Mouse (Mus musculus): ENCODE measurements around the gene Akt1. TPM values are rescaled to one million over a fixed set of nuclear protein-coding genes. Genes with fewer than 3 reads are reported as not detected.
A peak's percentile ranks its signal among the peaks of the same experiment; 100 is the strongest.

Akt1 gene
- polyA plus RNA-seq, 1 experiment from 2014 or later: 50.8 TPM

DNA sequence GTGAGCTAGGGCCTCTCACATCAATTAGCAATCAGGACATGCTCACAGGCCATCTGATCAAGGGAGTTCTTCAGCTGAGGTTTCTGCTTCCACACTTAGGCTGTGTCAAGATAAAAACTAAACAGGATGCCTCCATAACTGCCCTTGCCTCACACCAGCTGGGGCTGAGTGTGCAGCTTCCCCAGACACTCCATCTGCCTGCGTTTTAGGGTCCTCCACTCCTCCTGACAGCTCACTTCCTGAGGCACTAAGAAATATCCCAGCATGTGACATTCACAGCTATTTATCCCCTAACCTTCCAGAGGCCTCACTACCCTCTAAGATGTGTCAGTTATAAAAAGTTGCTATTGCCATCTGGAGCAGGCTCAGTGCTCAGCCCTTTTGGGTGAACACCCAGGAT, 43.2 kb downstream of the Akt1 start:
- H3K9ac ChIP-seq (ENCODE audit: low read depth, low read length): no peak overlapping the region
- H3K4me3 ChIP-seq (ENCODE audit: low read depth, low read length): no peak overlapping the region
- DNase-seq (ENCODE audit: low spot score): no peak
- no peaks in the 10 kb centered on the region for H3K27me3 ChIP-seq (ENCODE audit: control insufficient read depth, insufficient read depth, low read length)
- ATAC-seq (ENCODE audit: low FRiP score): no peak
- H3K36me3 ChIP-seq (ENCODE audit: control insufficient read depth, insufficient read depth, low read length): no peaks in the 10 kb centered on the region
- no peaks in the 10 kb centered on the region for H3K9me3 ChIP-seq (ENCODE audit: control insufficient read depth, low read length)
- H3K4me2 ChIP-seq (replicated peaks; ENCODE audit: low read depth, low read length): no peak overlapping the region
- no peaks in the 10 kb centered on the region for H3K4me1 ChIP-seq (replicated peaks; ENCODE audit: control insufficient read depth, insufficient read depth, low read length)
- WGBS: 81% methylated on average over 1 of the region's 1 CpGs
- no peak overlapping the region for H3K27ac ChIP-seq (ENCODE audit: low read depth, low read length)

DNA sequence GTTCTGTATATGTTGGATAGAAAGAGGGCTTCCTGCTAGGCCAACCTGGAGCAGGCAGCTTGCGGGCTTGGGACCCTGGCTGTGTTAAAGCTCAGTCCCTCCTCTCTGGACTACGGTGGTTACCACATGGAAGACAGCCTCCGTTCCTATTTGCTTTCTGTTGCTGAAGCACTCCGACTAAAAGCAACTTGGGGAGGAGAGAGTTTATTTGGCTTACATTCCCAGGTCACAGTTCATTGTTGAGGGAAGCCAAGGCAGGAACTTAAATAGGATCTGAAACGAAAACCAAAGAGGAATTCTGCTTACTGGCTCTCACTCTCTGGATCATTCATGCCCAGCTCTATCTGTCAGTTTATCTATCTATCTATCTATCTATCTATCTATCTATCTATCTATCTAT, 43.9 kb downstream of the Akt1 start:
- H3K36me3 ChIP-seq (ENCODE audit: control insufficient read depth, insufficient read depth, low read length): no peaks in the 10 kb centered on the region
- H3K27ac ChIP-seq (ENCODE audit: low read depth, low read length): no peak overlapping the region
- no peaks in the 10 kb centered on the region for H3K9me3 ChIP-seq (ENCODE audit: control insufficient read depth, low read length)
- DNase-seq (ENCODE audit: low spot score) (no peak), ATAC-seq (ENCODE audit: low FRiP score) (no peak)
- no peak overlapping the region for H3K9ac ChIP-seq (ENCODE audit: low read depth, low read length)
- no peaks in the 10 kb centered on the region for H3K4me1 ChIP-seq (replicated peaks; ENCODE audit: control insufficient read depth, insufficient read depth, low read length)
- no peak overlapping the region for H3K4me2 ChIP-seq (replicated peaks; ENCODE audit: low read depth, low read length)
- no peak overlapping the region for H3K4me3 ChIP-seq (ENCODE audit: low read depth, low read length)
- no peaks in the 10 kb centered on the region for H3K27me3 ChIP-seq (ENCODE audit: control insufficient read depth, insufficient read depth, low read length)
- WGBS: 87% methylated on average over 5 of the region's 5 CpGs

DNA sequence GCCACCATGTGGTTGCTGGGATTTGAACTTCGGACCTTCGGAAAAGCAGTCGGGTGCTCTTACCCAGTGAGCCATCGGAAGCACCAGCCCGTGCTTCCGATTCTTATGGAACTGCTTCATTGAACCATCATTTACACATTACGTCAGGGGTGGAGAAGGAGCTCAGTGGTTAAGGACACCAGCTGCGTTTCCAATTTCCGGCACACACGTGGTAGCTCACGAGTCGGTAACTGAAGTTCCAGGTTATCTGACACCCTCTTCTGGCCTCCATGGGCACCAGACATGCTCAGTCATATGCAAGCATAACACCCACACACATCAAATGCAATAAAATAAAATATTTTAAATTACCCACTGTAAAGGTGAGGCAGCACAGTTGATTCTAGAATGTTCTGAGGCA, 44.7 kb downstream of the Akt1 start:
- no peak for ATAC-seq (ENCODE audit: low FRiP score)
- DNase-seq (ENCODE audit: low spot score): no peak
- no peak overlapping the region for H3K9ac ChIP-seq (ENCODE audit: low read depth, low read length)
- H3K4me3 ChIP-seq (ENCODE audit: low read depth, low read length): no peak overlapping the region
- H3K4me1 ChIP-seq (replicated peaks; ENCODE audit: control insufficient read depth, insufficient read depth, low read length): no peaks in the 10 kb centered on the region
- 92% methylated on average over 12 of the region's 12 CpGs for WGBS
- H3K27ac ChIP-seq (ENCODE audit: low read depth, low read length): no peak overlapping the region
- no peaks in the 10 kb centered on the region for H3K27me3 ChIP-seq (ENCODE audit: control insufficient read depth, insufficient read depth, low read length)
- H3K9me3 ChIP-seq (ENCODE audit: control insufficient read depth, low read length): no peaks in the 10 kb centered on the region
- H3K4me2 ChIP-seq (replicated peaks; ENCODE audit: low read depth, low read length): no peak overlapping the region
- H3K36me3 ChIP-seq (ENCODE audit: control insufficient read depth, insufficient read depth, low read length): no peaks in the 10 kb centered on the region

DNA sequence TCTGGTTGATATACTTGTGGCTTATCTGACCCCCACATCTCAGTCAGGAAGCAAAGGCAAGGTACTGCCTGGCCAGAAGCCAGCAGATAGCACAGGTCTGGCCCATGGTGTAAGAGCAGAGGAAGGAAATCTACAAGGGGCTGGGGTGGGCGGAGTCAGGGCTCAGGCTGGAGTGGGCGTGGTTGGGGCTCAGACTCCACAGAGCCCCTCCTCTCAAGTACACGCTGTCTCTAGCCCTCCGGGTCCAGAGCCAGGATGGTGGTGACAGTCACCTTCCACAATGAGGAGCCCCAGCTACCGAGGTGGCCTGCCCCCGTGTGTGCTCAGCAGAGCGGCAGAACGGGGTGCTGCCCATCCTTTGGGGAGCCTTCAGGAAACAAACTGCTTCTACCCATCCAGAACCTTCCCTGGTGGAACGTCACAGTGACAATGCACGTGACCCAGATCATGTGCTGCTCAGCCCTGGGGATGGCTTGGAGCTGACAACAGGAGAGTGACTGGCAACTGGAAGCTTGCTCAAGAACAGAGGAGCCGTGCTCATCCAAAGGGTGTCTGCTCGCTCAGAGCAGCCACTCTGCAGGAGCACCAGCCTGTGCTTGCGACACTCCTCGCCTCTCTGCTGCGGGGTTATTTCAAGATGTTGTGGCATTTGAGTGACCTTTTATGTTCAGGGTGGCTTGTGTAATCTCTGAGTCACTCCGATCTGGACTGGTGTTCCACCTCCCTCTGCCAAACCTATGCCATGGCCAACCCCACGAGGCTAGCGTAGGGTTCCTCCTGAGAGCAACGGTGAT, 45.6 kb downstream of the Akt1 start:
- Histone ChIP-seq H3K4me2 (replicated peaks; ENCODE audit: low read depth, low read length) (peak overlapping the region; percentile 36), H3K9me3 (ENCODE audit: control insufficient read depth, low read length) (no peaks in the 10 kb centered on the region), H3K4me1 (replicated peaks; ENCODE audit: control insufficient read depth, insufficient read depth, low read length) (no peaks in the 10 kb centered on the region), H3K4me3 (ENCODE audit: low read depth, low read length) (no peak overlapping the region), H3K27ac (ENCODE audit: low read depth, low read length) (no peak overlapping the region), H3K36me3 (ENCODE audit: control insufficient read depth, insufficient read depth, low read length) (no peaks in the 10 kb centered on the region), H3K27me3 (ENCODE audit: control insufficient read depth, insufficient read depth, low read length) (peaks cover 2% of the 10 kb centered on the region; the same call in 1 of the 2 replicates), H3K9ac (ENCODE audit: low read depth, low read length) (no peak overlapping the region)
- DNase-seq (ENCODE audit: low spot score) (peak; percentile 77), ATAC-seq (ENCODE audit: low FRiP score) (peak; percentile 81)
- WGBS: 36% methylated on average over 19 of the region's 19 CpGs

DNA sequence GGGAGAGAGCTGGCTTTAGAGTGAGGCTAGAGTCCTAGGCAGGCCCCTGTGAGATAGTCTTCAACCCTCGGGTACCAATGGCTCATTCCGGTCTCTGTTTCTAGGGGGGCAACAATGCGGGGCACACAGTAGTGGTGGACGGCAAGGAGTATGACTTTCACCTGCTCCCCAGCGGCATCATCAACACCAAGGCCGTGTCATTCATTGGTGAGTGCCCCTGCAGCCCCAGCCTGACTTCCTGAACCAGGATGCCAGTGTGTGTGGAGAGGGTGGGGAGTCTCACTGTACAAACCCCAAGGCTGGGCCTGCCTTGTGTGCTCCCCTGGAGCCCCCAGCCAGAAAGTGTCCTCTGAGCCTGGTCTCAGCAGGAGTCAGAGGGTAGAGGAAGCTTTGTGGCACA, 46.5 kb downstream of the Akt1 start:
- H3K4me1 ChIP-seq (replicated peaks; ENCODE audit: control insufficient read depth, insufficient read depth, low read length): no peaks in the 10 kb centered on the region
- DNase-seq (ENCODE audit: low spot score): no peak
- no peak overlapping the region for H3K4me3 ChIP-seq (ENCODE audit: low read depth, low read length)
- no peak overlapping the region for H3K4me2 ChIP-seq (replicated peaks; ENCODE audit: low read depth, low read length)
- peaks cover 2% of the 10 kb centered on the region; the same call in 1 of the 2 replicates for H3K27me3 ChIP-seq (ENCODE audit: control insufficient read depth, insufficient read depth, low read length)
- WGBS: 92% methylated on average over 6 of the region's 6 CpGs
- H3K9me3 ChIP-seq (ENCODE audit: control insufficient read depth, low read length): no peaks in the 10 kb centered on the region
- no peak overlapping the region for H3K27ac ChIP-seq (ENCODE audit: low read depth, low read length)
- no peak for ATAC-seq (ENCODE audit: low FRiP score)
- H3K36me3 ChIP-seq (ENCODE audit: control insufficient read depth, insufficient read depth, low read length): no peaks in the 10 kb centered on the region
- H3K9ac ChIP-seq (ENCODE audit: low read depth, low read length): no peak overlapping the region

DNA sequence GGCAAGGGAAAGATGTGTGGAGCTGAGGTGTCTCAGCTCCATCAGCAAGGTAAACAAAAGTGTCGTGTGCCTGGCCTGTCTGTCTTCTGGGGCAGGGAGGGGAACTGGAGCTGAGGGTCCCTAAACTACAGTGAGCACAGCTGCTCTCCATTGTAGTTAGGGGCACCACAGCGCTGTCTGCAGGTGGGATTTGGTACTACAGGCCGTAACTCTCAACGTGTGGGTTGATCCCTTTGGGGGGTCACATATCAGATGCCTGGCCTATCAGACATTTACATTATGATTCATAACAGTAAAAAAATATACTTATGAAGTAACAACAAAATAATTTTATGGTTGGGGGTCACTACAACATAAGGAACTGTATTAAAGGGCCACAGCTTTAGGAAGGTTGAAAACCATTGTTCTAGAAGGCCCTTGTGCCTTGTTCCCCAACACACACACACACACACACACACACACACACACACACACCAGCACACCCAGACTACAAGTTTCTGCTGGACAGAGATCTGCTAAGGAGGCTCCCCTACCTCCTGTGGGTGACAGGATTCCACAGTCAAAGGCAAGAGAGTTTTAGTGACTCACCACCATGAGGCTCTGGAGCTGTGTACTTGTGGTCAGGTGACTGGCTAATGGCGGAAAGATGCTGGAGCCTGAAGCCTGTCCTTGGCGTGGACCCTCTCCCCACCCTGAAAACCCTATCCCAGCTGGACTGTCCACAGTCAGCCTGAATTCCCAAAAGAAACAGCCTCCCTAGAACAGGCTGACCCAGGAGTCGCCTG, 47.4 kb downstream of the Akt1 start:
- Histone ChIP-seq H3K9me3 (ENCODE audit: control insufficient read depth, low read length) (no peaks in the 10 kb centered on the region), H3K9ac (ENCODE audit: low read depth, low read length) (no peak overlapping the region), H3K27me3 (ENCODE audit: control insufficient read depth, insufficient read depth, low read length) (peaks cover 2% of the 10 kb centered on the region; the same call in 1 of the 2 replicates), H3K27ac (ENCODE audit: low read depth, low read length) (no peak overlapping the region), H3K4me3 (ENCODE audit: low read depth, low read length) (no peak overlapping the region), H3K4me1 (replicated peaks; ENCODE audit: control insufficient read depth, insufficient read depth, low read length) (no peaks in the 10 kb centered on the region), H3K4me2 (replicated peaks; ENCODE audit: low read depth, low read length) (no peak overlapping the region), H3K36me3 (ENCODE audit: control insufficient read depth, insufficient read depth, low read length) (no peaks in the 10 kb centered on the region)
- DNase-seq (ENCODE audit: low spot score): peak; percentile 49
- no peak for ATAC-seq (ENCODE audit: low FRiP score)
- 58% methylated on average over 7 of the region's 7 CpGs for WGBS

DNA sequence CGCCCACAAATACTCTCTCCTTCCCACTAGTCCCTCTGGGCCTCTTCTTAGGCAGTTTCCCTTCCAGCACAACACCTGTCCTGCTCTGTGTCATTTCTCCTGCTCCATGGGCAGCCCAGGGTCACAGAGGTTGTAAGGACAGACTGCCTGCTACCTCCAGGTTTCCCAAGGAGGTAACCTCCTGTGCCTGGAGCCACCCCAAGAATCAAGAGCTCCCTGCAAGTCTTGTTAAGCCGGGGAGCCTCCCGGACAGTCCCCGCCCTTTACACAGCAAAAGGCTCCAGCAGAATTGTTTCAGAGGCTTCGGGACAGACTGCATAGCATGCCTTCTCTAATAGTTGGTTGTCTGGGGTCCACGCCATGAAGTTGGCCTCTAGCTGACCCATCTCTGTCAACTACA, 48.2 kb downstream of the Akt1 start:
- Histone ChIP-seq H3K27ac (ENCODE audit: low read depth, low read length) (no peak overlapping the region), H3K4me3 (ENCODE audit: low read depth, low read length) (no peak overlapping the region), H3K27me3 (ENCODE audit: control insufficient read depth, insufficient read depth, low read length) (peaks cover 5% of the 10 kb centered on the region), H3K9me3 (ENCODE audit: control insufficient read depth, low read length) (no peaks in the 10 kb centered on the region), H3K9ac (ENCODE audit: low read depth, low read length) (no peak overlapping the region), H3K4me1 (replicated peaks; ENCODE audit: control insufficient read depth, insufficient read depth, low read length) (no peaks in the 10 kb centered on the region), H3K4me2 (replicated peaks; ENCODE audit: low read depth, low read length) (no peak overlapping the region), H3K36me3 (ENCODE audit: control insufficient read depth, insufficient read depth, low read length) (no peaks in the 10 kb centered on the region)
- DNase-seq (ENCODE audit: low spot score) (no peak), ATAC-seq (ENCODE audit: low FRiP score) (no peak)
- WGBS: 76% methylated on average over 6 of the region's 6 CpGs

DNA sequence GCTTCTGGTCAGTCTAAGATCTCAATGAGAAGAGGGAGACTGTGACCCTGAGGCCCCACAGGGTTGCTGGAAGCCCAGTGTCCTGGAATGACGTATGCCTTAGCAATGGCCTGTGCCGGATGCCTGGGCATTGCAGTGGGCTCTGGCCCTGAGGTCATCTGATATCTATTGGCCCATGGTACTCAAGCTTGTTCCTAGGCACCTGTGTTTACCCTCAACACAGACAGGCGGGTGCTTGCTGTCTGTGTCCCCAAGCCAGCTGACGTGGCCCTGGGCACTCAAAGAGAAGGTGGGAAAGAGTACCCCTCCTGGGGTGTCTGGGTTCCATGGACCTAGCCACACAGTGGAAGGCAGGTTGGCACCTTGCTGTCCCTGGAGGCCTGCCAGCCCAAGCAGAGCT, 49.0 kb downstream of the Akt1 start:
- Histone ChIP-seq H3K4me1 (replicated peaks; ENCODE audit: control insufficient read depth, insufficient read depth, low read length) (no peaks in the 10 kb centered on the region), H3K4me2 (replicated peaks; ENCODE audit: low read depth, low read length) (no peak overlapping the region), H3K36me3 (ENCODE audit: control insufficient read depth, insufficient read depth, low read length) (no peaks in the 10 kb centered on the region), H3K9me3 (ENCODE audit: control insufficient read depth, low read length) (no peaks in the 10 kb centered on the region), H3K9ac (ENCODE audit: low read depth, low read length) (no peak overlapping the region), H3K4me3 (ENCODE audit: low read depth, low read length) (no peak overlapping the region), H3K27ac (ENCODE audit: low read depth, low read length) (no peak overlapping the region), H3K27me3 (ENCODE audit: control insufficient read depth, insufficient read depth, low read length) (peaks cover 13% of the 10 kb centered on the region)
- WGBS: 90% methylated on average over 4 of the region's 4 CpGs
- no peak for DNase-seq (ENCODE audit: low spot score)
- no peak for ATAC-seq (ENCODE audit: low FRiP score)

DNA sequence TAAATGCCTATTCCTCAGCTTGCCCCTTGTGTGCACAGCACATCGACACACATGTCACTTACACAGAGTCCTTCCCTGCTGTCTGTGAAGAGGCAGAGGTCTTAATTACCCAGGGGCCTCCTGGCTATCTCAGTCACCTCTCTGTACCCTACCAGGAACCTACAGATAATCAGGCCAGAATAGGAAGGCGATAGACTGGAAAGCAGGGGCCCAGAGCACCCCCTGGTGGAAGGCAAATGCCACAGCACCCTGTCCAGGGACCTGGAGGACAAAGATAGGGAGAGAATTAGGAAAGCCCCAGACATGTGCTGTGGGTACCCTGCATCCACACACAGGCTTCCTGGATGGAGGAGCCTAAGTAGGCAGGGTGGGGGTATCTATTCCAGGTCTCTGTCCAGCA, 50.9 kb downstream of the Akt1 start:
- Histone ChIP-seq H3K9ac (ENCODE audit: low read depth, low read length) (no peak overlapping the region), H3K4me2 (replicated peaks; ENCODE audit: low read depth, low read length) (no peak overlapping the region), H3K4me1 (replicated peaks; ENCODE audit: control insufficient read depth, insufficient read depth, low read length) (peaks cover 6% of the 10 kb centered on the region; the same call in 1 of the 2 replicates), H3K27me3 (ENCODE audit: control insufficient read depth, insufficient read depth, low read length) (peaks cover 26% of the 10 kb centered on the region), H3K27ac (ENCODE audit: low read depth, low read length) (no peak overlapping the region), H3K9me3 (ENCODE audit: control insufficient read depth, low read length) (no peaks in the 10 kb centered on the region), H3K4me3 (ENCODE audit: low read depth, low read length) (no peak overlapping the region), H3K36me3 (ENCODE audit: control insufficient read depth, insufficient read depth, low read length) (no peaks in the 10 kb centered on the region)
- ATAC-seq (ENCODE audit: low FRiP score) (no peak), DNase-seq (ENCODE audit: low spot score) (peak; percentile 83)
- WGBS: 23% methylated on average over 2 of the region's 2 CpGs

Data from hindbrain, embryonic 11.5 days (tissue).